Mouse (Mus musculus) midbrain, postnatal 0 days (tissue): ENCODE measurements around the gene Cep170. TPM values are rescaled to one million over a fixed set of nuclear protein-coding genes. Genes with fewer than 3 reads are reported as not detected.

Experiments
- ATAC-seq: fragments of 200-750 bp; cut with Nextera tagmentation; 2 replicates; pipeline ENCODE4 v1.8.0; 2017; ENCODE audit warnings: moderate number of reproducible peaks, mild to moderate bottlenecking, moderate TSS enrichment, moderate library complexity; ENCODE audit not compliant: low FRiP score
- DNase-seq: peaks from one replicate; pipeline ENCODE4 v3.0.0-alpha.2; 2015; ENCODE audit warnings: low spot score
- H3K27ac ChIP-seq: fragments of 300-500 bp; sonication (generic); 2 replicates; pipeline ENCODE4 v1.5.1; 2014; ENCODE audit warnings: low read depth, mild to moderate bottlenecking, low read length, mixed read lengths
- H3K27me3 ChIP-seq: fragments of 300-500 bp; sonication (generic); 2 replicates; pipeline ENCODE4 v1.6.1; 2014; ENCODE audit warnings: low read length, control low read depth, mixed read lengths; ENCODE audit not compliant: insufficient read depth
- H3K36me3 ChIP-seq: fragments of 300-500 bp; sonication (generic); 2 replicates; pipeline ENCODE4 v1.6.1; 2014; ENCODE audit warnings: low read length, control low read depth, mixed read lengths; ENCODE audit not compliant: insufficient read depth
- H3K4me1 ChIP-seq: fragments of 300-500 bp; sonication (generic); 2 replicates; pipeline ENCODE4 v1.6.1; 2014; ENCODE audit warnings: mild to moderate bottlenecking, control low read depth, antibody characterized with exemption, low read length, mixed read lengths; ENCODE audit not compliant: insufficient read depth
- H3K4me2 ChIP-seq: fragments of 300-500 bp; sonication (generic); 2 replicates; pipeline ENCODE4 v1.6.1; 2014; ENCODE audit warnings: low read depth, mild to moderate bottlenecking, low read length, mixed read lengths; ENCODE audit not compliant: poor library complexity, severe bottlenecking
- H3K4me3 ChIP-seq: fragments of 300-500 bp; sonication (generic); 2 replicates; pipeline ENCODE4 v1.5.1; 2014; ENCODE audit warnings: low read depth, mild to moderate bottlenecking, low read length, moderate library complexity
- H3K9ac ChIP-seq: fragments of 300-500 bp; sonication (generic); replicated peaks from 2 replicates; pipeline ENCODE4 v1.6.1; 2014; ENCODE audit warnings: mild to moderate bottlenecking, low read length, moderate library complexity, mixed read lengths; ENCODE audit not compliant: poor library complexity, severe bottlenecking
- H3K9me3 ChIP-seq: fragments of 300-500 bp; sonication (generic); 2 replicates; pipeline ENCODE4 v1.6.1; 2016; ENCODE audit warnings: low read length, control low read depth
- CTCF ChIP-seq: IDR thresholded peaks from 2 replicates; pipeline ENCODE4 v1.5.1; 2016; ENCODE audit warnings: antibody characterized with exemption, mild to moderate bottlenecking
- WGBS: fragments of 180-500 bp; shearing (Covaris S2); extraction: QIAGEN DNeasy Blood & Tissue Kit; methylation state at CpG from one replicate; pipeline ENCODE4 v1.1.7; 2014; 5-methylcytosine and 5-hydroxymethylcytosine counted together
- microRNA counts: library from miRNA; unstranded; fragments of <30 nt; microRNA quantifications from one replicate; lab custom pipeline; 2015
- microRNA-seq: library from miRNA; unstranded; fragments of <30 nt; microRNA quantifications from one replicate; pipeline ENCODE4, GENCODE M21; 2016; ENCODE audit warnings: borderline number of aligned reads
- polyA plus RNA-seq: library from polyadenylated mRNA; unstranded; fragments of >200 nt; fragmentation: Nextera tagmentation; extraction: Ambion mirVana; gene quantifications from 2 replicates; pipeline ENCODE4 v1.2.1, GENCODE M21; 2015
- total RNA-seq: library from RNA; depleted of rRNA; stranded (reverse); fragments of >200 nt; gene quantifications from 2 replicates; pipeline ENCODE4 v1.2.3, GENCODE M21; 2014; rRNA removed

Cep170 gene
- total and polyA plus RNA-seq, 2 experiments from 2014 or later: 83.1 to 165 TPM

GRCm38 (mm10) chr1:176698647-176699046 is 115.2 kb downstream of the Cep170 start:
- H3K27me3 ChIP-seq: no peaks in the 10 kb centered on the region
- peak; percentile 84 for TF ChIP-seq CTCF
- no peak overlapping the region for H3K4me3 ChIP-seq
- DNase-seq (peak; percentile 72), ATAC-seq (no peak; the same call in 1 of the 2 replicates)
- H3K9ac ChIP-seq: no peak overlapping the region
- H3K36me3 ChIP-seq: no peaks in the 10 kb centered on the region
- H3K4me1 ChIP-seq: no peaks in the 10 kb centered on the region
- no peaks in the 10 kb centered on the region for H3K9me3 ChIP-seq
- no peak overlapping the region for H3K27ac ChIP-seq
- 68% methylated on average over 3 of the region's 3 CpGs for WGBS
- no peak overlapping the region for H3K4me2 ChIP-seq

GRCm38 (mm10) chr1:176697091-176697490 is 116.8 kb downstream of the Cep170 start:
- Histone ChIP-seq H3K9ac (no peak overlapping the region), H3K4me1 (no peaks in the 10 kb centered on the region), H3K9me3 (no peaks in the 10 kb centered on the region), H3K36me3 (no peaks in the 10 kb centered on the region), H3K27me3 (no peaks in the 10 kb centered on the region), H3K27ac (no peak overlapping the region), H3K4me2 (no peak overlapping the region), H3K4me3 (no peak overlapping the region)
- ATAC-seq (no peak), DNase-seq (peak; percentile 43)
- 32% methylated on average over 7 of the region's 7 CpGs for WGBS
- TF ChIP-seq CTCF: no peak

- Histone ChIP-seq H3K9me3 (no peaks in the 10 kb centered on the region), H3K4me1 (no peaks in the 10 kb centered on the region), H3K36me3 (no peaks in the 10 kb centered on the region), H3K27me3 (no peaks in the 10 kb centered on the region), H3K4me3 (no peak overlapping the region), H3K4me2 (no peak overlapping the region), H3K9ac (no peak overlapping the region), H3K27ac (no peak overlapping the region)
- ATAC-seq: no peak
- no peak for TF ChIP-seq CTCF
- DNase-seq: no peak
- WGBS: 95% methylated on average over 11 of the region's 11 CpGs
These were observed 122.8 kb downstream of the Cep170 start for GRCm38 (mm10) chr1:176691101-176691500.

- WGBS: 83% methylated on average over 6 of the region's 6 CpGs
These were observed 125.5 kb downstream of the Cep170 start for GRCm38 (mm10) chr1:176688251-176688880.

More at GRCm38 (mm10) chr1:176688251-176688880, 125.5 kb downstream of the Cep170 start:
- H3K27me3 ChIP-seq: no peaks in the 10 kb centered on the region
- TF ChIP-seq CTCF: no peak
- H3K9ac ChIP-seq: no peak overlapping the region
- H3K36me3 ChIP-seq: no peaks in the 10 kb centered on the region
- H3K27ac ChIP-seq: no peak overlapping the region
- H3K9me3 ChIP-seq: no peaks in the 10 kb centered on the region
- no peak for DNase-seq
- H3K4me1 ChIP-seq: no peaks in the 10 kb centered on the region
- no peak overlapping the region for H3K4me2 ChIP-seq
- ATAC-seq: no peak
- H3K4me3 ChIP-seq: no peak overlapping the region

MicroRNA genes within 50 kb of the gene (microRNA counts, 519-probe panel; counts per million panel counts)
- microRNA mmu-miR-350 (lab: Ali Mortazavi, UCI): 3,794 counts per million, percentile 79 among the panel's probes with 10 or more counts

Small RNA genes within 50 kb of the gene (microRNA-seq; reads per million reads assigned to microRNA genes)
- 387 reads per million, percentile 61 among the genes with 10 or more reads in this experiment for gene Mir350

Other genes starting within 250 kb of the Cep170 start
- gene Sdccag8, start 593 bp upstream of the Cep170 start, total RNA-seq: 6.1 and 7.7 TPM in 2 replicates
- 26.8 and 27.0 TPM in 2 replicates for gene Sdccag8, start 593 bp upstream of the Cep170 start, polyA plus RNA-seq